Mouse (Mus musculus): ENCODE measurements around the gene Slc18a3. TPM values are rescaled to one million over a fixed set of nuclear protein-coding genes. Genes with fewer than 3 reads are reported as not detected.

The Slc18a3 gene
- total RNA-seq, 2 experiments from 2014 or later = not detected

GRCm38 (mm10) chr14:32465506-32465870 is 838 bp upstream of the Slc18a3 start:
- ATAC-seq (replicated peaks; ENCODE audit: low FRiP score, low TSS enrichment, poor library complexity, severe bottlenecking) = no peak

- 0 out of 2 replicates have a peak, but pooled peaks have one; percentile 20 for ATAC-seq (replicated peaks; ENCODE audit: low FRiP score, low TSS enrichment, poor library complexity, severe bottlenecking)
These were observed 1.2 kb downstream of the Slc18a3 start for GRCm38 (mm10) chr14:32463211-32464040.

- no peak for ATAC-seq (replicated peaks; ENCODE audit: low FRiP score, low TSS enrichment, poor library complexity, severe bottlenecking)
These were observed 12.1 kb downstream of the Slc18a3 start for GRCm38 (mm10) chr14:32452552-32452951.

- ATAC-seq (replicated peaks; ENCODE audit: low FRiP score, low TSS enrichment, poor library complexity, severe bottlenecking) = no peak
These were observed 17.7 kb downstream of the Slc18a3 start for GRCm38 (mm10) chr14:32446989-32447388.

- no peak for ATAC-seq (replicated peaks; ENCODE audit: low FRiP score, low TSS enrichment, poor library complexity, severe bottlenecking)
These were observed 21.2 kb downstream of the Slc18a3 start for GRCm38 (mm10) chr14:32443446-32443845.

- ATAC-seq (replicated peaks; ENCODE audit: low FRiP score, low TSS enrichment, poor library complexity, severe bottlenecking) = no peak
These were observed 24.9 kb downstream of the Slc18a3 start for GRCm38 (mm10) chr14:32439744-32440143.

- ATAC-seq (replicated peaks; ENCODE audit: low FRiP score, low TSS enrichment, poor library complexity, severe bottlenecking) = no peak
These were observed 25.3 kb downstream of the Slc18a3 start for GRCm38 (mm10) chr14:32439316-32439715.

GRCm38 (mm10) chr14:32437352-32437793 is 27.3 kb downstream of the Slc18a3 start:
- no peak for ATAC-seq (replicated peaks; ENCODE audit: low FRiP score, low TSS enrichment, poor library complexity, severe bottlenecking)

GRCm38 (mm10) chr14:32429030-32429602 is 35.5 kb downstream of the Slc18a3 start:
- ATAC-seq (replicated peaks; ENCODE audit: low FRiP score, low TSS enrichment, poor library complexity, severe bottlenecking) = no peak

- ATAC-seq (replicated peaks; ENCODE audit: low FRiP score, low TSS enrichment, poor library complexity, severe bottlenecking) = no peak
These were observed 40.7 kb downstream of the Slc18a3 start for GRCm38 (mm10) chr14:32423946-32424345.

- no peak for ATAC-seq (replicated peaks; ENCODE audit: low FRiP score, low TSS enrichment, poor library complexity, severe bottlenecking)
These were observed 45.9 kb downstream of the Slc18a3 start for GRCm38 (mm10) chr14:32418747-32419146.

Other genes starting within 250 kb of the Slc18a3 start
- gene Ogdhl, start 142.8 kb downstream of the Slc18a3 start, total RNA-seq (2014; fragmentation: Nextera tagmentation) = 0.33 TPM in 1 of 2 replicates, not detected in the other
- gene Ogdhl, start 142.8 kb downstream of the Slc18a3 start, total RNA-seq (2017) = not detected in 2 replicates
- gene 1700024G13Rik, start 76.5 kb downstream of the Slc18a3 start, total RNA-seq (2014; fragmentation: Nextera tagmentation) = not detected in 2 replicates
- gene 1700024G13Rik, start 76.5 kb downstream of the Slc18a3 start, total RNA-seq (2017) = not detected in 2 replicates
- not detected in 2 replicates for gene Chat, start 1.1 kb upstream of the Slc18a3 start, total RNA-seq (2014; fragmentation: Nextera tagmentation)
- not detected in 2 replicates for gene Chat, start 1.1 kb upstream of the Slc18a3 start, total RNA-seq (2017)
- 22.7 TPM in 2 replicates for gene Ercc6, start 48.7 kb upstream of the Slc18a3 start, total RNA-seq (2014; fragmentation: Nextera tagmentation)
- gene Ercc6, start 48.7 kb upstream of the Slc18a3 start, total RNA-seq (2017) = 20.9 and 27.3 TPM in 2 replicates
- gene Prrxl1, start 134.6 kb upstream of the Slc18a3 start, total RNA-seq (2014; fragmentation: Nextera tagmentation) = not detected in 2 replicates
- gene Prrxl1, start 134.6 kb upstream of the Slc18a3 start, total RNA-seq (2017) = not detected in 2 replicates
- gene 3425401B19Rik, start 220.4 kb upstream of the Slc18a3 start, total RNA-seq (2014; fragmentation: Nextera tagmentation) = not detected in 2 replicates
- not detected in 2 replicates for gene 3425401B19Rik, start 220.4 kb upstream of the Slc18a3 start, total RNA-seq (2017)